Mouse (Mus musculus) lung, postnatal 0 days (tissue): ENCODE data around the gene 9530053A07Rik.

Source experiments
- CTCF ChIP-seq: IDR thresholded peaks from 2 replicates; pipeline ENCODE4 v1.5.1; 2016; ENCODE audit warnings: antibody characterized with exemption, mild to moderate bottlenecking
- EP300 ChIP-seq: IDR thresholded peaks from 2 replicates; pipeline ENCODE4 v1.6.1; 2016; ENCODE audit warnings: antibody characterized with exemption, mild to moderate bottlenecking, control low read depth

DNA sequence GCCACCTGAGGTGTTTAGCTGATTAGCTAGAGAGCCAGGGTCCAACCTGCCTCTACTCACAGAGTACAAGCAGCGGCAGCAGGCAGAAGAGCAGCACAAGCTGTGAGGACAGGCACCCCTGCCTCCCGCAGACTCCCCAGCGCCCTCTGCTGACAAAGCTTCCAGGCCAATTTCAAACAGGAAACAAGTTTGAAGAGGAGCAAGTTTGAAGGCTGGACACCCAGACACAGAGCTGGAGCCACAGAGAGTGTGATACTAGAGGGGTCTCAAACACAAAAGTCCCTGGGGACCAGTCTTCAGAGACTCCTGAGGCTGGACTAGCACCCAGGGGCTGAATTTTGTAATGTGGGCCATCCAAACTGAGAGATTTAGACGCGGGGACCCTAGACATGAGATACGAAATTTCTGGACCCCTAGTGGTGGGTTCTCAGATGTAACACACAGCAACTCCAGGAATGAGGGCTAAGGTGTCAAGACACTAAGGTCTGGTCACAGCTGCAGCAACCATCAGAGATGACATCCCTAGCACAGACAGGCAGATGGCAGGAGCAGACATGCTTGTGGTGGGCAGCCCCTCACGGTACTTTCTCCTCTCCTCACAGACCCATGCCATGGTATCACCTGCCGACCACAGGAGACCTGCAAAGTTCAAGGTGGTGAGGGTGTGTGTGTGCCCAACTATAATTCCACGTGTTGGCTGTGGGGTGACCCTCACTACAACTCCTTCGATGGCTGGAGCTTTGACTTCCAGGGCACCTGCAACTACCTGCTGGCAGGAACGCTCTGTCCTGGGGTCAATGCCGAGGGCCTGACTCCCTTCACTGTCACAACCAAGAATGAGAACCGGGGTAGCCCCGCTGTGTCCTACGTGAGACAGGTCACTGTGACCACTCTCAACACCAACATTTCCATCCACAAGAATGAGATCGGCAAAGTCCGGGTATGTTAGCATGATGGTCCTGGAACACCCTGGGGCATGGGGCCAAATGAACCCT, 28.4 kb upstream of the 9530053A07Rik start:
- peak; percentile 68 for TF ChIP-seq CTCF
- TF ChIP-seq EP300 = no peak
